Mouse (Mus musculus): ENCODE data around the gene Rbpjl. TPM values are rescaled to one million over a fixed set of nuclear protein-coding genes. Genes with fewer than 3 reads are reported as not detected.
A peak's percentile ranks its signal among the peaks of the same experiment; 100 is the strongest.

Gene Rbpjl
- polyA plus RNA-seq, 1 experiment from 2014 or later, result 1.3 TPM

- no peak overlapping the region for H3K4me2 ChIP-seq
- no peak for ATAC-seq (ENCODE audit: insufficient number of reproducible peaks, low FRiP score, low TSS enrichment, low read depth)
- no peak overlapping the region for H3K9ac ChIP-seq
- no peak overlapping the region for H3K4me3 ChIP-seq
- no peaks in the 10 kb centered on the region for H3K9me3 ChIP-seq
- 75% methylated on average over 14 of the region's 14 CpGs for WGBS
- H3K27me3 ChIP-seq, result no peaks in the 10 kb centered on the region
- peaks cover 17% of the 10 kb centered on the region for H3K4me1 ChIP-seq
- H3K27ac ChIP-seq, result 0 out of 2 replicates have a peak overlapping the region, but pooled peaks have one; percentile 12
- no peaks in the 10 kb centered on the region for H3K36me3 ChIP-seq
Observed at GRCm38 (mm10) chr2:164449341-164450042, 46.6 kb downstream of the Rbpjl start.

GRCm38 (mm10) chr2:164452000-164452676 lies 49.2 kb downstream of the Rbpjl start:
- H3K36me3 ChIP-seq, result no peaks in the 10 kb centered on the region
- H3K4me3 ChIP-seq, result no peak overlapping the region
- H3K27ac ChIP-seq, result peak overlapping the region; percentile 47
- 0 out of 2 replicates have a peak, but pooled peaks have one; percentile 32 for ATAC-seq (ENCODE audit: insufficient number of reproducible peaks, low FRiP score, low TSS enrichment, low read depth)
- no peaks in the 10 kb centered on the region for H3K9me3 ChIP-seq
- 20% methylated on average over 13 of the region's 13 CpGs for WGBS
- H3K27me3 ChIP-seq, result no peaks in the 10 kb centered on the region
- no peak overlapping the region for H3K4me2 ChIP-seq
- H3K4me1 ChIP-seq, result peaks cover 40% of the 10 kb centered on the region
- no peak overlapping the region for H3K9ac ChIP-seq

- Histone ChIP-seq H3K4me2 (no peak overlapping the region), H3K4me3 (no peak overlapping the region), H3K36me3 (no peaks in the 10 kb centered on the region), H3K27ac (no peak overlapping the region), H3K27me3 (no peaks in the 10 kb centered on the region), H3K9me3 (no peaks in the 10 kb centered on the region), H3K9ac (no peak overlapping the region), H3K4me1 (peaks cover 40% of the 10 kb centered on the region)
- 77% methylated on average over 14 of the region's 14 CpGs for WGBS
- ATAC-seq (ENCODE audit: insufficient number of reproducible peaks, low FRiP score, low TSS enrichment, low read depth), result no peak
Observed at GRCm38 (mm10) chr2:164453047-164453757, 50.3 kb downstream of the Rbpjl start.

- no peak overlapping the region for H3K4me3 ChIP-seq
- H3K4me1 ChIP-seq, result peaks cover 40% of the 10 kb centered on the region
- WGBS, result 69% methylated on average over 7 of the region's 7 CpGs
- no peak overlapping the region for H3K27ac ChIP-seq
- no peak overlapping the region for H3K9ac ChIP-seq
- no peak overlapping the region for H3K4me2 ChIP-seq
- H3K9me3 ChIP-seq, result no peaks in the 10 kb centered on the region
- H3K36me3 ChIP-seq, result no peaks in the 10 kb centered on the region
- no peak for ATAC-seq (ENCODE audit: insufficient number of reproducible peaks, low FRiP score, low TSS enrichment, low read depth)
- no peaks in the 10 kb centered on the region for H3K27me3 ChIP-seq
Observed at GRCm38 (mm10) chr2:164453887-164454500, 51.1 kb downstream of the Rbpjl start.

- H3K27me3 ChIP-seq, result no peaks in the 10 kb centered on the region
- WGBS, result 47% methylated on average over 10 of the region's 10 CpGs
Observed at GRCm38 (mm10) chr2:164454846-164455245, 51.9 kb downstream of the Rbpjl start.

GRCm38 (mm10) chr2:164455421-164456190 lies 52.7 kb downstream of the Rbpjl start:
- WGBS, result 56% methylated on average over 6 of the region's 6 CpGs
- Histone ChIP-seq H3K9me3 (no peaks in the 10 kb centered on the region), H3K27me3 (no peaks in the 10 kb centered on the region), H3K4me1 (peaks cover 40% of the 10 kb centered on the region), H3K9ac (no peak overlapping the region), H3K4me3 (no peak overlapping the region), H3K36me3 (no peaks in the 10 kb centered on the region), H3K4me2 (no peak overlapping the region), H3K27ac (0 out of 2 replicates have a peak overlapping the region, but pooled peaks have one; percentile 18)
- ATAC-seq (ENCODE audit: insufficient number of reproducible peaks, low FRiP score, low TSS enrichment, low read depth), result no peak

More at GRCm38 (mm10) chr2:164454846-164455245, 51.9 kb downstream of the Rbpjl start:
- Histone ChIP-seq H3K27ac (0 out of 2 replicates have a peak overlapping the region, but pooled peaks have one; percentile 18), H3K4me3 (no peak overlapping the region), H3K4me2 (no peak overlapping the region), H3K4me1 (peaks cover 40% of the 10 kb centered on the region), H3K36me3 (no peaks in the 10 kb centered on the region), H3K9ac (no peak overlapping the region), H3K9me3 (no peaks in the 10 kb centered on the region)
- no peak for ATAC-seq (ENCODE audit: insufficient number of reproducible peaks, low FRiP score, low TSS enrichment, low read depth)

GRCm38 (mm10) chr2:164456413-164456812 lies 53.5 kb downstream of the Rbpjl start:
- 75% methylated on average over 1 of the region's 1 CpGs for WGBS
- Histone ChIP-seq H3K4me1 (peaks cover 40% of the 10 kb centered on the region), H3K4me2 (no peak overlapping the region), H3K9ac (no peak overlapping the region), H3K36me3 (no peaks in the 10 kb centered on the region), H3K27me3 (no peaks in the 10 kb centered on the region), H3K9me3 (no peaks in the 10 kb centered on the region), H3K4me3 (no peak overlapping the region), H3K27ac (no peak overlapping the region)
- no peak for ATAC-seq (ENCODE audit: insufficient number of reproducible peaks, low FRiP score, low TSS enrichment, low read depth)

- WGBS, result 2% methylated on average over 7 of the region's 7 CpGs
- H3K9ac ChIP-seq, result no peak within 1 kb of the TSS
- H3K4me3 ChIP-seq, result no peak within 1 kb of the TSS
Observed at GRCm38 (mm10) chr2:164456864-164457300, 53.9 kb downstream of the Rbpjl start, which contains the start of gene Sys1. Gene Sys1 (plus strand): TSS chr2:164456964.

GRCm38 (mm10) chr2:164457942-164458341 lies 55.0 kb downstream of the Rbpjl start:
- Histone ChIP-seq H3K4me3 (no peak overlapping the region), H3K9ac (no peak overlapping the region), H3K36me3 (no peaks in the 10 kb centered on the region), H3K27me3 (no peaks in the 10 kb centered on the region), H3K4me2 (no peak overlapping the region), H3K4me1 (peaks cover 38% of the 10 kb centered on the region), H3K9me3 (no peaks in the 10 kb centered on the region), H3K27ac (no peak overlapping the region)
- WGBS, result 67% methylated on average over 7 of the region's 7 CpGs
- ATAC-seq (ENCODE audit: insufficient number of reproducible peaks, low FRiP score, low TSS enrichment, low read depth), result no peak

More at GRCm38 (mm10) chr2:164456864-164457300, 53.9 kb downstream of the Rbpjl start, which contains the start of gene Sys1:
- ATAC-seq (ENCODE audit: insufficient number of reproducible peaks, low FRiP score, low TSS enrichment, low read depth), result no peak
- Histone ChIP-seq H3K9me3 (no peaks in the 10 kb centered on the region), H3K27me3 (no peaks in the 10 kb centered on the region), H3K4me1 (peaks cover 41% of the 10 kb centered on the region), H3K36me3 (no peaks in the 10 kb centered on the region), H3K4me2 (peak within 1 kb of the TSS; percentile 10; the same call in 1 of the 2 replicates), H3K27ac (peak within 1 kb of the TSS; percentile 5; the same call in 1 of the 2 replicates)

GRCm38 (mm10) chr2:164458535-164458934 lies 55.6 kb downstream of the Rbpjl start:
- Histone ChIP-seq H3K4me1 (peaks cover 35% of the 10 kb centered on the region), H3K9ac (no peak overlapping the region), H3K27ac (no peak overlapping the region), H3K4me2 (no peak overlapping the region), H3K27me3 (no peaks in the 10 kb centered on the region), H3K4me3 (no peak overlapping the region), H3K36me3 (peaks cover 5% of the 10 kb centered on the region; the same call in 1 of the 2 replicates), H3K9me3 (no peaks in the 10 kb centered on the region)
- WGBS, result 85% methylated on average over 8 of the region's 8 CpGs
- no peak for ATAC-seq (ENCODE audit: insufficient number of reproducible peaks, low FRiP score, low TSS enrichment, low read depth)
